Mouse (Mus musculus) midbrain, embryonic 13.5 days (tissue): ENCODE data around the gene Scarf1. TPM values are rescaled to one million over a fixed set of nuclear protein-coding genes. Genes with fewer than 3 reads are reported as not detected.

Experiments used
- ATAC-seq: fragments of 200-750 bp; cut with Nextera tagmentation; 2 replicates; pipeline ENCODE4 v1.8.0; 2017; ENCODE audit warnings: mild to moderate bottlenecking, moderate TSS enrichment, moderate library complexity
- H3K27ac ChIP-seq: fragments of 300-500 bp; sonication (generic); 2 replicates; pipeline ENCODE4 v1.5.1; 2015; ENCODE audit warnings: inconsistent platforms, mild to moderate bottlenecking, moderate library complexity
- H3K27me3 ChIP-seq: fragments of 300-500 bp; sonication (generic); 2 replicates; pipeline ENCODE4 v1.6.1; 2015; ENCODE audit warnings: mild to moderate bottlenecking, inconsistent platforms
- H3K36me3 ChIP-seq: fragments of 300-500 bp; sonication (generic); 2 replicates; pipeline ENCODE4 v1.6.1; 2015; ENCODE audit warnings: mild to moderate bottlenecking, inconsistent platforms
- H3K4me1 ChIP-seq: fragments of 300-500 bp; sonication (generic); replicated peaks from 2 replicates; pipeline ENCODE4 v1.6.1; 2015; ENCODE audit warnings: inconsistent platforms
- H3K4me2 ChIP-seq: fragments of 300-500 bp; sonication (generic); replicated peaks from 2 replicates; pipeline ENCODE4 v1.6.1; 2015; ENCODE audit warnings: moderate library complexity, mild to moderate bottlenecking, inconsistent platforms
- H3K4me3 ChIP-seq: fragments of 300-500 bp; sonication (generic); replicated peaks from 2 replicates; pipeline ENCODE4 v1.5.1; 2015; ENCODE audit warnings: mild to moderate bottlenecking, inconsistent platforms
- H3K9ac ChIP-seq: fragments of 300-500 bp; sonication (generic); replicated peaks from 2 replicates; pipeline ENCODE4 v1.6.1; 2015; ENCODE audit warnings: mild to moderate bottlenecking, inconsistent platforms
- H3K9me3 ChIP-seq: fragments of 300-500 bp; sonication (generic); 2 replicates; pipeline ENCODE4 v1.6.1; 2016; ENCODE audit warnings: mild to moderate bottlenecking, inconsistent platforms
- WGBS: fragments of 180-500 bp; shearing (Covaris S2); methylation state at CpG from one replicate; pipeline ENCODE4 v1.1.7; 2015; 5-methylcytosine and 5-hydroxymethylcytosine counted together
- polyA plus RNA-seq: library from polyadenylated mRNA; unstranded; fragments of >200 nt; fragmentation: Nextera tagmentation; extraction: Ambion mirVana; gene quantifications from 2 replicates; pipeline ENCODE4 v1.2.1, GENCODE M21; 2015

The Scarf1 gene
- 3.4 and 3.5 TPM in 2 replicates for polyA plus RNA-seq

DNA sequence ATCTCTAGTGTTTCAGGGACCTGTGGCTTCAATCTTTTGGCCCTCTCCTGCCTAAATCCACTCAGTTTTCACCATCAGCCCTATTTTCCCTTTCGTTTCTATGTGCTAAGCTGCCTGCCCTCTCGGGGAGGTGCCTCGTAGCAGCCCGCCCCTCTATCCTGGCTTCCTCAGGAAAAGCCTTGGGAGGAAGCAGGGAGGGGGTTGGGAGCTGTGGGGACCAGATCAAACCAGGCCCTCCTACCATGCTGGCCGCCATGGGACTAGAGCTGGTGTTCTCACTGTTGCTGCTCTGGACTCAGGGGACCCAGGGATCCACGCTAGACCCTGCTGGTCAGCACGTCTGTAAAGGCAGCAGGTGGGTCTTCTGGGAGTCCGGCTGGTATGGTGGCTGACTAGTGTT lies at the start of gene Scarf1:
Scarf1 (plus strand) TSS at position 205 of the 400 bp plus-strand sequence.
- Histone ChIP-seq H3K4me2 (no peak within 1 kb of the TSS), H3K4me3 (no peak within 1 kb of the TSS), H3K9me3 (no peaks in the 10 kb centered on the region), H3K9ac (no peak within 1 kb of the TSS), H3K36me3 (peaks cover 23% of the 10 kb centered on the region), H3K4me1 (peaks cover 17% of the 10 kb centered on the region), H3K27me3 (no peaks in the 10 kb centered on the region), H3K27ac (no peak within 1 kb of the TSS)
- 60% methylated on average over 8 of the region's 8 CpGs for WGBS
- no peak for ATAC-seq

DNA sequence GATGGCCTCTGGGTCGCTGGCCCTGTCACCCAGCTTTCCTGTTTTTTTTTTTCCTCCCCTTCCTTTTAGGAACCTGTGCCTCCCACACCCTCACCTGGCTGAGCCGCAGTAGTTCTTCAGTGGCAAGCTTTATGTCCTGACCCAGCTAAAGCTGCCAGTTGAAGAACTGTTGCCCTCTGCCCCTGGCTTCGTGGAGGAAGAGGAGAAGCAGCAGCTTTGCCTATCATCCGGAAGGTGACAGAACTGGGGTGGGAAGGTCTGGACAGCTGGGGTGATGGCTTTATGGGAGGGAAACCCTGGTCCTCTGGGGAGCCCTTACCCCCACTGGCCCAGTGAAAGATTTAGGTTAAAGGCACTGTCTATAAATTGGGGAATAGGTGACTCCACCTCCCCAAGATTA lies 49.7 kb upstream of the Scarf1 start:
- no peaks in the 10 kb centered on the region for H3K9me3 ChIP-seq
- H3K4me1 ChIP-seq: peaks cover 44% of the 10 kb centered on the region
- ATAC-seq: no peak
- no peak overlapping the region for H3K4me2 ChIP-seq
- peaks cover 4% of the 10 kb centered on the region for H3K27me3 ChIP-seq
- H3K9ac ChIP-seq: no peak overlapping the region
- 77% methylated on average over 4 of the region's 4 CpGs for WGBS
- H3K36me3 ChIP-seq: peaks cover 19% of the 10 kb centered on the region
- H3K4me3 ChIP-seq: no peak overlapping the region
- H3K27ac ChIP-seq: no peak overlapping the region

DNA sequence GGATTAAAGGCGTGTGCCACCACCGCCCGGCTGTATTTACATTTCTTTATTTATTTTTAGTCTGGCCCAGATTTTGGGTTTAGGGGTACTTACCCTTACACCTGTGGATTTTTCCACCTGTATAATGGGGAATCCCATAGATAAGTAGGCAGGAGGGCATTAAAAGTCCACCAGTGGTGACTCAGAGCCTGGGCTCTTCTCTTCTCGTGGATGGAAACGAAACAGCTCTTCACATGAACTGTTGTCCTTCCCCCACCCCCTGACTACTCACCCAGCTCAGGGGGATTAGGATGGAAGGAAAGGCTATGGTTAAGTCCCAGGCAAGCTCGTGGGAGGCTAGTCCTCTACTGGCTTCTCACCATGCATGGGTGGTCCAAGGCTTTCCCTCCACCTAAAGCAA lies 48.9 kb upstream of the Scarf1 start:
- ATAC-seq: no peak

DNA sequence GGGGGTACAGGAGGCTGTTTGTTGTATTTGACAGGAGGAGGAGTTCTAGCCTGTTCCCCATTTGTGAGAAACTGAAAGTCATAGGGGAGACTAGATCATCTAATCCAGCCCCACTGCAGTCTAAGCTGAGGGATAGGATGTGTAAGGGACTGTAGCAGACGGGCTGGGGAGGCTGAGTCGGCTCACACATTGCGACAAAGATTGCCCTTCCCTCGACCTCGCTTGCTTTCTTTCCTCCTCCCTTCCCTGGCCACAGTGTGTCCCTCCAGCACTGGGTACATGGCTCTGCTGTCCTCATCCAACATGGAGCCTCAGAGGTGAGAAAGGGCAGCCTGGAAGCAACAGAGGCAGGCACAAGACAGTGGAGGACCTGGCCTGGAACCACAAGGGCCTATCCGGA lies 48.3 kb upstream of the Scarf1 start:
- H3K9ac ChIP-seq: no peak overlapping the region
- H3K9me3 ChIP-seq: no peaks in the 10 kb centered on the region
- H3K27ac ChIP-seq: no peak overlapping the region
- no peak overlapping the region for H3K4me2 ChIP-seq
- WGBS: 88% methylated on average over 6 of the region's 6 CpGs
- peaks cover 19% of the 10 kb centered on the region for H3K36me3 ChIP-seq
- no peak overlapping the region for H3K4me3 ChIP-seq
- peaks cover 7% of the 10 kb centered on the region for H3K27me3 ChIP-seq
- peaks cover 37% of the 10 kb centered on the region for H3K4me1 ChIP-seq
- ATAC-seq: no peak

More for the DNA sequence above, 48.9 kb upstream of the Scarf1 start:
- H3K9me3 ChIP-seq: no peaks in the 10 kb centered on the region
- H3K36me3 ChIP-seq: peaks cover 19% of the 10 kb centered on the region
- H3K27me3 ChIP-seq: peaks cover 7% of the 10 kb centered on the region
- 87% methylated on average over 6 of the region's 6 CpGs for WGBS
- peaks cover 44% of the 10 kb centered on the region for H3K4me1 ChIP-seq
- no peak overlapping the region for H3K9ac ChIP-seq
- no peak overlapping the region for H3K4me2 ChIP-seq
- H3K4me3 ChIP-seq: no peak overlapping the region
- H3K27ac ChIP-seq: no peak overlapping the region

DNA sequence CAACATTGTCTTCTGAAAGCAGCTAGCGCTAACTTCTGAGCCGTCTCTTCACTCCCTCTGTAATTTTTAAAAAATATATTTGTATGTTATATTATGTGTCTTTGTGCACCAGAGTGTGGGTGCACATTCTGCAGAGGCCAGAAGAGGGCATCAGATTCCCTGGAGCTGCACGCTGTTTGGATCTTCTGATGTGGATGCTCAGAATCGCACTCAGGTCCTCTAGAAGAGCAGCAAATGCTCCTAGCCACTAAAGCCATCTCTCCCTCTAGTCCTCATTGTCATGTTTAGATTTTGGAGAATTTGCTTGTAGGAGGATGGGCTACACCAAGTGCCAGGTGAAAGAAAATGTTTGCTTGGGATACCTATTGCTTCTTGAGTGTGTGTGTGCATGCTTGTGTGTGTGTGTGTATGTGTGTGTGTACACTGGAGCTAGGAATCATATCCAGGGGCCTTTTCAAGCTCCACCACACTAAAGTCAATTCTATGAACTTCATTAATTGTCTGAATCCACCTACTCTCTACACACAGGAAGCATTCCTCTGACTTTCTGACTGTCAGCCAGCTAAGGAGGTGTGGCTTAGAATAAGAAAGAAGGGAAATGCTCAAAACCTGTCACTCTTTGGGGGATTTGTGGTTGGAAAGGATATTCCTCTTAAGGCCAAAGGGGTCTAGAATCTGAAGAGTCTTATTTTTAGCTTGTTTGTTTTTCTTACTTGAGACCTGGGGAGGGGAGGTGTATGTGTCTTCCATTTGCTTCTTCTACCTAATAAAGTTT lies 46.4 kb upstream of the Scarf1 start:
- H3K27ac ChIP-seq: no peak overlapping the region
- peaks cover 7% of the 10 kb centered on the region for H3K27me3 ChIP-seq
- H3K4me1 ChIP-seq: peaks cover 26% of the 10 kb centered on the region
- H3K4me3 ChIP-seq: no peak overlapping the region
- no peaks in the 10 kb centered on the region for H3K9me3 ChIP-seq
- WGBS: 99% methylated on average over 4 of the region's 4 CpGs
- H3K4me2 ChIP-seq: no peak overlapping the region
- ATAC-seq: no peak
- no peak overlapping the region for H3K9ac ChIP-seq
- H3K36me3 ChIP-seq: peaks cover 19% of the 10 kb centered on the region

DNA sequence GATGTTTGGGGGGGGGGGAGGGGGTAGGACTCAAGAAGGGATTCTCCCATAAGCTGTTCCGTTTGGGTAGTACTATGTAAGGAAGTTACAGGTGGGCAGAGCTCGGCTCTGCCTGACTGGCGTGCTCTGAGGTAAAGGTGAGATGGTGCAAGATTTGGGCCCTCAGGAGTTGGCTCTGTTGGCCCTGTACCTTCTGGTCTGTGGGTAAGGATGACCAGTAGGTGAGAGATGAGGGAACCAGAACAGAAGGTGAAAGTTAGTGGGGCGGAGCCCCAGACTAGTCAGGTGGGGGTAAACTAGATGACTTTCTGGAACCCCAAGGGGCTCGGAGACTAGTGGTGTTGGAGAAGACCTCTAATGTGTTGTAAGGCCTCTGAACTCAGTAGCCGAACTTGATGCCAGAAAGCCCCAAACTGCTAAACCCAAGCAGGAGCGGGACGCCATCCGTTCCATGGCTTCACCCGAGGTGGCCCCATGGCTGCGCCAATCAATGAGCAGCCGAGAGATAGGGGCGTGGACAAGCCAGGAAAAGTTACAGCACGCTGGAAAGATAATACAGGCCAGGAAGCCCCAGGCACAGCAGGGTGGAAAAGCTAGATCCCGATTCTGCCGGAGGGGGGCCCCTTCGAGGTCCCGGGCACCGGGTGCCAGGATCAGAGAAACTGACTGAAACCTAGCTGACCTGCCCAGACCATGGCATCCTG lies 45.7 kb upstream of the Scarf1 start:
- H3K4me1 ChIP-seq: peaks cover 19% of the 10 kb centered on the region
- H3K9me3 ChIP-seq: no peaks in the 10 kb centered on the region
- H3K4me2 ChIP-seq: peak overlapping the region; percentile 51
- H3K27ac ChIP-seq: no peak overlapping the region
- 18% methylated on average over 19 of the region's 19 CpGs for WGBS
- H3K36me3 ChIP-seq: peaks cover 19% of the 10 kb centered on the region
- H3K9ac ChIP-seq: peak overlapping the region; percentile 59
- H3K4me3 ChIP-seq: peak overlapping the region; percentile 26
- ATAC-seq: 0 out of 2 replicates have a peak, but pooled peaks have one; percentile 6
- peaks cover 7% of the 10 kb centered on the region for H3K27me3 ChIP-seq

DNA sequence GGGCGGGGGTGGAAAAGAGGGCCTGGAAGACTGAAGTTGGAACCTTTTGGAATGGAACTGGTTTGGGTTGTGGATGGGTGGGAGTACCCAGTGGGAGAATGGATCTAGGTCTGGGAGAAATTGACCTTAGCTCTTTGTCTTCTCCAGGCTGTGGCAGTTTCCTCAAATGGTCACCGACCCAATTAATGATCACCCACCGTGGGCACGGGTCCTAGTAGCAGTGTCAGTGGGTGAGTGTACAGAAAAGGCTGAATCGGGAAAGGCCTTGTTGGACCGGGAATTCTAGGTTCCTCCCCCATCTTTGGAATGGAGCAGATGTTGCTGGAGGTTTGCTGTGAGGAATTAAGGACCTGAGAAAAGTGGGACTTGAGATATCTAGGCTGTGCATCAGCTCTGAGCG lies 44.9 kb upstream of the Scarf1 start:
- Histone ChIP-seq H3K27ac (no peak overlapping the region), H3K4me2 (peak overlapping the region; percentile 51), H3K9ac (no peak overlapping the region), H3K4me3 (peak overlapping the region; percentile 26; the same call in 1 of the 2 replicates), H3K27me3 (peaks cover 7% of the 10 kb centered on the region; the same call in 1 of the 2 replicates), H3K9me3 (no peaks in the 10 kb centered on the region), H3K4me1 (peaks cover 11% of the 10 kb centered on the region), H3K36me3 (peaks cover 19% of the 10 kb centered on the region)
- 65% methylated on average over 7 of the region's 7 CpGs for WGBS
- no peak for ATAC-seq

DNA sequence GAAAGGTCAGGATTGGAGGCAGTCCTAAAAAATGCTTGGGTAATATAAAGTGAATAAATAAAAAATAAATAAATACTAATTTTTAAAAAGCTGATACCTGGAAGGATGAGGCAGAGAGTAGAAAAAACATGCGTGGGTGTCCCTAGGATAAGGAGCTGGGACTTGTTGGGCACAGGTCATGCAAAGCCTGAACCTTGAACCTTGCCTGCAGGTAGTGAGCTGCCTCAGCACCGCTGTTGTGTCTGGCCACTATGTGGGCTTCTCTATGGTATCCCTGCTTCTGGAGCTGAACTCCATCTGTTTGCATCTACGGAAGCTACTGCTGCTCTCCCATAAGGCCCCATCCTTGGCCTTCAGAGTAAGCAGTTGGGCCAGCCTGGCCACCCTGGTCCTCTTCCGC lies 44.1 kb upstream of the Scarf1 start:
- no peak overlapping the region for H3K27ac ChIP-seq

DNA sequence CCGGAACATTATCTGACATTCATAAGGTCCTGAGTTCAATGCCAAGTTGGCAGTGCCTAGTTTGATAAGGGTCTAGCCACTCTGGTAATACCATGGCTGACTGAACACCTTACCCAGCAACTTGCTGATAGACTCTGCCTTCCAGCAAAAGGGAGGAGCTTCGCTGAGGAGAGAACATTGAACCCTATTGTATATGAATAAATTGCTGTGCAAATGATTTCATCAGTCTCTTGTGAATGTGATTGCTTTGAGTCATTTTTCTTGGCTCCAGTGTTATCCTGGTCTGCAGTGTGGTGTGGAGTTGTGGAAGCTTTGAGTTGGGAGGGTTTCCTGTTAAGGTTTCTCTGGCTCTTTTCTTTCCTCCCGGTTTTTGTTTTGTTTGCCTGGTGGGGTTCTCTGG lies 42.7 kb upstream of the Scarf1 start:
- no peak for ATAC-seq
- no peak overlapping the region for H3K27ac ChIP-seq
- 82% methylated on average over 3 of the region's 3 CpGs for WGBS
- H3K9me3 ChIP-seq: no peaks in the 10 kb centered on the region
- no peak overlapping the region for H3K4me2 ChIP-seq
- H3K4me1 ChIP-seq: peaks cover 8% of the 10 kb centered on the region
- H3K4me3 ChIP-seq: no peak overlapping the region
- peaks cover 7% of the 10 kb centered on the region; the same call in 1 of the 2 replicates for H3K36me3 ChIP-seq
- H3K9ac ChIP-seq: no peak overlapping the region
- peaks cover 7% of the 10 kb centered on the region; the same call in 1 of the 2 replicates for H3K27me3 ChIP-seq

More for the DNA sequence above, 44.1 kb upstream of the Scarf1 start:
- no peak overlapping the region for H3K4me2 ChIP-seq
- H3K9ac ChIP-seq: no peak overlapping the region
- 94% methylated on average over 4 of the region's 4 CpGs for WGBS
- H3K27me3 ChIP-seq: peaks cover 7% of the 10 kb centered on the region; the same call in 1 of the 2 replicates
- H3K4me3 ChIP-seq: no peak overlapping the region
- no peak for ATAC-seq
- H3K36me3 ChIP-seq: peaks cover 19% of the 10 kb centered on the region
- no peaks in the 10 kb centered on the region for H3K9me3 ChIP-seq
- peaks cover 8% of the 10 kb centered on the region for H3K4me1 ChIP-seq

DNA sequence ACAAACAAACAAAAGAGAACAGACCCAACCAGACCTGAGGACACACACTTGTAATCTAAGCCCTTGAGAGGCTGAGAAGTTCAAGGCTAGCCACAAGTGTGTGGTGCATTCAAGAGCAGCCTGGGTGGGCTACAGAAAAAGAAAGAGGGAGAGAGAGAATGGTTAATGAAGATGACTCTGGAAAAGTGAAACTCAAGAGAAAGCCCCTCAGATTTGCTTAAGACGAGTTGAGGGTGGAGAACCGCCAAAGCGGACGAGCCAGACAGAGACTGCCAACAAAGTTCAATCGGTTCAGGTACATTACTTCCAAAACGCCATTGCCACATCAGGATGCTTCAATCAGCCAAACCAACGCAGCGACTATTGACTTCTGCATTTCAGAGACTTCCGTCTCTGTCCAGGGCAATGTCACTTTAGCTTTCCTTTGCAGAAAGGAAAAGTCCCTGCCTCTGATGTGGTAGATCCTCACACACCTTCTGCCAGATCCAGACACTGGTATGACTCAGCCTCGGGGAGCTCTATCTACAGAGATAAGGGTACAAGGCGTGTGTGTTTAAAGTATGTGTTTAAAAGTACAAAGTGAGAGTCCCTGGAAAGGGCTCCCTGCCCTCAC lies 40.8 kb upstream of the Scarf1 start:
- WGBS: 82% methylated on average over 11 of the region's 11 CpGs
- Histone ChIP-seq H3K4me1 (peaks cover 6% of the 10 kb centered on the region), H3K9me3 (no peaks in the 10 kb centered on the region), H3K27me3 (peaks cover 4% of the 10 kb centered on the region; the same call in 1 of the 2 replicates), H3K4me2 (no peak overlapping the region), H3K36me3 (no peaks in the 10 kb centered on the region), H3K9ac (no peak overlapping the region), H3K27ac (no peak overlapping the region), H3K4me3 (no peak overlapping the region)
- ATAC-seq: no peak

DNA sequence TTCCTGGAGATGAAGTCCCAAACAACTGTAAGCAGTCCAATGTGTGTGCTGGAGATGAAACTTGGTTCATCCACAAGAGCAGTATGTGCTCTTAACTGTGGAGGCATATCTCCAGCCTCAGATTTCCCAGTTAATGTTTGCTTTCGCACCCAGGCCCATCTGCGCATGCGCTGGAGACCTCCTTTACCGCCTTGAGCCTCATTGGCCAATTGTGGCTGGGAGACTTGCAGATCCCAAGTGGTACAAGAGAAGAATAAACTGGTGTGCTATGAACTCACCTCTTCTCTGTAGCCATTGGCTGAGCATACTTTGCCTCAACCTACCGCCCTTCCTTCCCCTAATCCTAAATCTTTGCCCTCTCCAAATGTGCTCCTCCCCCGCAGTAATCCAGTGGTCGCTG lies 40.0 kb upstream of the Scarf1 start:
- Histone ChIP-seq H3K4me1 (no peaks in the 10 kb centered on the region), H3K36me3 (no peaks in the 10 kb centered on the region), H3K27me3 (0 out of 2 replicates have a peak, but pooled peaks cover 3% of the 10 kb centered on the region), H3K27ac (no peak overlapping the region), H3K9me3 (no peaks in the 10 kb centered on the region), H3K4me3 (no peak overlapping the region), H3K4me2 (no peak overlapping the region), H3K9ac (no peak overlapping the region)
- WGBS: 63% methylated on average over 7 of the region's 7 CpGs
- ATAC-seq: no peak

DNA sequence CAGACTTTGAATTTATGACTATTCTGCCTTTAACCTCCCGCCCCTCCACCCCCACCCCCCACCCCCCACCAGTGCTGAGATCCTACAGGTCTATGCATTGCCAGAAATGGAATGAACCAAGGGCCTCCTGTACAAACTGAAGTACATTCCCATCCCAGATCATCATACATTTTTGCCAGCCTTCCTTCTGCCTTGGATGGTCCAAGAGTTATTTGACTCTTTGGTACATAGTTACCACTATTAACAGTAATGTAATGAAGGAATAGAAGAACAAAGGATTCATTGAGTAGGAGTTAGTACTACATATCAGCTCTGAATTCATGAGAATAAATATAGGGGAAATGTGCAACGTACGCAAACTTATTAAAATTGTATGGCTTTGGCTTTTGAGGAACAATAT lies 27.1 kb upstream of the Scarf1 start:
- Histone ChIP-seq H3K27ac (no peak overlapping the region; the same call in 1 of the 2 replicates), H3K27me3 (peaks cover 10% of the 10 kb centered on the region; the same call in 1 of the 2 replicates), H3K4me3 (peak overlapping the region; percentile 100), H3K9ac (no peak overlapping the region), H3K9me3 (no peaks in the 10 kb centered on the region), H3K36me3 (peaks cover 23% of the 10 kb centered on the region), H3K4me1 (peaks cover 18% of the 10 kb centered on the region), H3K4me2 (peak overlapping the region; percentile 36)
- ATAC-seq: peak; percentile 51
- 26% methylated on average over 3 of the region's 3 CpGs for WGBS
